Mouse (Mus musculus) stomach, embryonic 14.5 days (tissue): Measurements from ENCODE around the gene Kank4. TPM values are rescaled to one million over a fixed set of nuclear protein-coding genes. Genes with fewer than 3 reads are reported as not detected.
"Not testable (repeated sequence)": the region's sequence is repeated elsewhere in the genome, so short reads cannot be mapped to it uniquely, and the experiment has no call there.

ENCODE experiments used
- ATAC-seq: fragments of 200-750 bp; cut with Nextera tagmentation; 2 replicates; pipeline ENCODE4 v1.8.0; 2017; ENCODE audit warnings: low read depth, moderate TSS enrichment; ENCODE audit not compliant: insufficient number of reproducible peaks, insufficient read depth, low FRiP score
- H3K27ac ChIP-seq: fragments of 300-500 bp; sonication (generic); 2 replicates; pipeline ENCODE4 v1.5.1; 2014; ENCODE audit warnings: mild to moderate bottlenecking, low read length, moderate library complexity, mixed read lengths
- H3K27me3 ChIP-seq: fragments of 300-500 bp; sonication (generic); 2 replicates; pipeline ENCODE4 v1.6.1; 2014; ENCODE audit warnings: low read length, control low read depth, mixed read lengths; ENCODE audit not compliant: control insufficient read depth, insufficient read depth
- H3K36me3 ChIP-seq: fragments of 300-500 bp; sonication (generic); 2 replicates; pipeline ENCODE4 v1.6.1; 2014; ENCODE audit warnings: mild to moderate bottlenecking, control low read depth, low read length, moderate library complexity, mixed read lengths; ENCODE audit not compliant: control insufficient read depth, insufficient read depth
- H3K4me1 ChIP-seq: fragments of 300-500 bp; sonication (generic); 2 replicates; pipeline ENCODE4 v1.6.1; 2014; ENCODE audit warnings: low read length, control low read depth, mixed read lengths; ENCODE audit not compliant: control insufficient read depth, insufficient read depth
- H3K4me2 ChIP-seq: fragments of 300-500 bp; sonication (generic); replicated peaks from 2 replicates; pipeline ENCODE4 v1.6.1; 2014; ENCODE audit warnings: low read depth, low read length, control low read depth
- H3K4me3 ChIP-seq: fragments of 300-500 bp; sonication (generic); 2 replicates; pipeline ENCODE4 v1.5.1; 2014; ENCODE audit warnings: low read depth, low read length, control low read depth
- H3K9ac ChIP-seq: fragments of 300-500 bp; sonication (generic); replicated peaks from 2 replicates; pipeline ENCODE4 v1.6.1; 2014; ENCODE audit warnings: low read depth, mild to moderate bottlenecking, control low read depth, low read length, moderate library complexity, mixed read lengths
- H3K9me3 ChIP-seq: fragments of 300-500 bp; sonication (generic); 2 replicates; pipeline ENCODE4 v1.6.1; 2016; ENCODE audit warnings: low read depth, low read length, control low read depth; ENCODE audit not compliant: control insufficient read depth
- WGBS: fragments of 180-500 bp; shearing (Covaris S2); extraction: QIAGEN DNeasy Blood & Tissue Kit; methylation state at CpG from one replicate; pipeline ENCODE4 v1.1.7; 2014; 5-methylcytosine and 5-hydroxymethylcytosine counted together
- polyA plus RNA-seq: library from polyadenylated mRNA; unstranded; fragments of >200 nt; fragmentation: Nextera tagmentation; extraction: Ambion mirVana; gene quantifications from 2 replicates; pipeline ENCODE4 v1.2.1, GENCODE M21; 2014

Kank4 gene
- polyA plus RNA-seq, 1 experiment from 2014 or later = 4.1 TPM

DNA sequence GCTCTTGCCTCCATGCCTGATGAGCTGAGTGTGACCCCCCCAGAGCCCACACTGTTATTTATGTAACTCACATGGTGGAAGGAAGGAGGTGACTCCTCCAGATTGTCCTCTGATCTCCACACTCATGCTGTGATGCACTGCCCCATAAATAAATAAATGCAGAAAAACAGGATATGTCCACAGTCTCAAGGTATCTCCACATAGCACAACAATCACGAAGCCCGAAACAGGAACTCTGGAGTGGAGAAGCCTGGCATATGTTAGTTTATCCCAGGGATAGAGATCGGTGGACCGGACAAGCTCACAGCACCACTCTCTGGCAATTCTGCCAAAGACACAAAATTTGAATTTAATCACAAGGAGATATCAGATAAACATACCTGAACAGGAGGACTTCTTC, 36.6 kb upstream of the Kank4 start:
- H3K27ac ChIP-seq = no peak overlapping the region
- H3K4me1 ChIP-seq = 0 out of 2 replicates have a peak, but pooled peaks cover 4% of the 10 kb centered on the region
- no peaks in the 10 kb centered on the region for H3K9me3 ChIP-seq
- no peak overlapping the region for H3K4me3 ChIP-seq
- H3K4me2 ChIP-seq = no peak overlapping the region
- ATAC-seq = no peak
- WGBS = 89% methylated on average over 4 of the region's 4 CpGs
- no peak overlapping the region for H3K9ac ChIP-seq
- no peaks in the 10 kb centered on the region for H3K36me3 ChIP-seq
- no peaks in the 10 kb centered on the region for H3K27me3 ChIP-seq

DNA sequence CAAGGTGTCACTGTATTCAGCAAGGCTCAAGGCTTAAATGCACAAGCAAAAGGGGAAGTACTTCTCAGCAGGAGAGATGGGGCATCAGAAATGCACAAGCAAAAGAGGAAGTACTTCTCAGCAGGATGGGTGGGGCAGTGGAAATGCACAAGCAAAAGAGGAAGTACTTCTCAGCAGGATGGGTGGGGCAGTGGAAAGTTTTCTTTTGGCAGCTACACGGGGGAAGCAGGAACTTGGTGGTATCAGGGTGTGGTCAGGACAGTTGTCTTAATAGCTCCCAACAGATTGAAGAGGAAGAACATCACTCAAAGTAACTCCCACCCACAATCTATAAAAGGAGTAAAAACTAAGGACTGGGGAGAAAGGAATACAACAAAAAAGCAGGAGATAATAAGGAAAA, 33.1 kb upstream of the Kank4 start:
- WGBS = 52% methylated on average over 1 of the region's 1 CpGs
- not testable (repeated sequence) for ATAC-seq, H3K27me3 ChIP-seq, H3K27ac ChIP-seq, H3K36me3 ChIP-seq, H3K4me1 ChIP-seq, H3K4me2 ChIP-seq, H3K9me3 ChIP-seq, H3K4me3 ChIP-seq, H3K9ac ChIP-seq

DNA sequence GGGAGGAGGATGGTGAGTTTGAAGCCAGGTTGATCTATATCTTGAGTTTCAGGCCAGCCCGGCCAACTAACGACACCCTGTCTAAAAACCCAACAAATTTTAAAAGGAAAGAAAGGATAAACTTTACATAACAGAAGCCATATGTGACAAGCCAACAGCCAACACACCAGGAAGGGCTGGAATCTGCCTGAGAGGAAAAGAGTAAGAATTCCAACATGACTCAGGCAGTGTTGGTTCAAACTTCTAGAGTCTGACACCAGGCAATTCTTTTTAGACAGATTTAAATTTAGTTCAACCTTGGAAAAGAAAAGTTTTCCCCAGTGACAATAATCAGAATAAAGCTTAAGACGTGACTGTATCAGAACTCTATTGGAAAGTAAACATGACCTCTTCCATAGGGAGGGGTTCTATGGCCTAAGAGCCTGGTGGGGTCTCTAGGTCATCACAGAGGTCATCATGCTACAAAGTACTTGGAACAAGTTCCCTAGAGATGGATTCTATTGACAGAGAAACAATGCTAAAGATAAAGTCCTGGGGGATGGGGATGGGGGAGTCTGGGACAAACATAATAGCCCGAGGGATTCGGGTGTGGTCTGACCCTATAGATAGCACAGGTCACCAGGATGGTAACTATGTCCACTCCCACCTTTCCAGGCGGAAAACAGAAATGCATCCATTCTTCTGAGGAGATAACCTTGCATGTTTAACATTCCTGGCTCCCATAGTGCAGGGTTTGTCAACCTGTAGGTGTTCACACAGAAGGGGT, 30.0 kb upstream of the Kank4 start:
- ATAC-seq = no peak
- H3K4me1 ChIP-seq = no peaks in the 10 kb centered on the region

DNA sequence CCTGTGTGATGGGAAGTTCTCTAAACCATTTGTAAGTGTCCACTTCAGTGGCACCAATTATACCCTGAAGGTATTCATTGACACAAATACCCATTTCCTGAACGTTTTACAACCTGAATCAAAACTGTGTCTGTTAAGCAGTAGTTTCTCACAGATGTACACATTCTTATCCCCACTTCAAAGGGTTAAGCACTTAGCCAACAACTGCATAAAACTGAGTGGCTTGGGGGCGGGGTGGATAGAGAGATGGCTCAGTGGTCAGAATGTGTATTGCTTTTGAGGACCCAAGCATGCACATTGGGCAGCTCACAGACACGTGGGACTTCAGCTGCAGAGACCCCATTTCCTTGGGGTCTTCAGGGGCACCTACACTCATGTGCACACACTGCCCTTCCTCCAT, 29.1 kb upstream of the Kank4 start:
- Histone ChIP-seq H3K4me2 (no peak overlapping the region), H3K36me3 (no peaks in the 10 kb centered on the region), H3K9me3 (no peaks in the 10 kb centered on the region), H3K27ac (no peak overlapping the region), H3K27me3 (no peaks in the 10 kb centered on the region), H3K9ac (no peak overlapping the region), H3K4me3 (no peak overlapping the region), H3K4me1 (no peaks in the 10 kb centered on the region)
- 28% methylated on average over 3 of the region's 3 CpGs for WGBS
- no peak for ATAC-seq

More for the DNA sequence above, 30.0 kb upstream of the Kank4 start:
- H3K4me3 ChIP-seq = no peak overlapping the region
- H3K27me3 ChIP-seq = no peaks in the 10 kb centered on the region
- H3K36me3 ChIP-seq = no peaks in the 10 kb centered on the region
- WGBS = 31% methylated on average over 6 of the region's 6 CpGs
- no peaks in the 10 kb centered on the region for H3K9me3 ChIP-seq
- H3K4me2 ChIP-seq = no peak overlapping the region
- H3K27ac ChIP-seq = no peak overlapping the region
- no peak overlapping the region for H3K9ac ChIP-seq

DNA sequence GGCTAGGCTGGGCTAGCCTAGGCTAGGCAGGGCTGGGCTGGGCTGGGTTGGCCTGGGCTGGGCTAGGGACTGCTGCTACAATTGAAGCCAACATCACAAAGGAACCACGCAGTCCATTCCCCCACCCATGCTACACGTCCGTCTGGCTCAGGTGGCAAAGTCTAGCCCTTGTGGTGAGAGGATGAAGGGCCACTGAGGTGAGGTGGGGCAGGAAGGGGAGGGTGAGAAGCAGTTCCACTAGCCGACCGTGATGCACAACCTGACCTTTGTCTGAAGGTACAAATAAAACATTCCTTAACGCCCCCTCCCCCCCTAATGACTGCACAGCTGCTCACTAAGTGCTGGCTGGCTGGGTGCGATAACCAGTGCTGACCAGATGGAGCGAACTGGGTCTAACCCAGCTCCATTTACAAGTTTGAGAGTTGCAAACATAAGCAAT, 28.4 kb upstream of the Kank4 start:
- ATAC-seq = 0 out of 2 replicates have a peak, but pooled peaks have one; percentile 23
- H3K27me3 ChIP-seq = no peaks in the 10 kb centered on the region
- H3K4me3 ChIP-seq = no peak overlapping the region
- H3K36me3 ChIP-seq = no peaks in the 10 kb centered on the region
- H3K9ac ChIP-seq = no peak overlapping the region
- H3K9me3 ChIP-seq = no peaks in the 10 kb centered on the region
- H3K4me2 ChIP-seq = no peak overlapping the region
- H3K4me1 ChIP-seq = no peaks in the 10 kb centered on the region
- WGBS = 45% methylated on average over 8 of the region's 8 CpGs
- H3K27ac ChIP-seq = no peak overlapping the region

DNA sequence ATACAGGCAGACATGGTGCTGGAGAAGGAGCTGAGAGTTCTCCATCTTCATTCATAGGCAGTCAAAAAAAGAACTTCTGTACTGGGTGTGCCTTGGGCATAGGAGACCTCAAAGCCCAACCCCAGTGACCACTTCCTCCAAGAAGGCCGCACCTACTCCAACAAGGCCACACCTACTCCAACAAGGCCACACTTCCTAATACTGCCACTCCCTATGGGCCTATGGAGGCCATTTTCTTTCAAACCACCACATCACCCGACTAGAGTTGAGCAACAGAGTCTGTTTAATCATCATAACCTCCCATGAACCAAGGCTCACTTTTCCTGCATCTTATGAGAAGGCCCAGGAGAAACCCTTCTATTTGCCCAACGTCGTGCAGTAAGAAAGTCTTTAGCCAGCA, 27.9 kb upstream of the Kank4 start:
- Histone ChIP-seq H3K4me2 (no peak overlapping the region), H3K27ac (no peak overlapping the region), H3K4me1 (no peaks in the 10 kb centered on the region), H3K36me3 (no peaks in the 10 kb centered on the region), H3K27me3 (no peaks in the 10 kb centered on the region), H3K4me3 (no peak overlapping the region), H3K9ac (no peak overlapping the region), H3K9me3 (no peaks in the 10 kb centered on the region)
- WGBS = 87% methylated on average over 4 of the region's 4 CpGs
- ATAC-seq = no peak

DNA sequence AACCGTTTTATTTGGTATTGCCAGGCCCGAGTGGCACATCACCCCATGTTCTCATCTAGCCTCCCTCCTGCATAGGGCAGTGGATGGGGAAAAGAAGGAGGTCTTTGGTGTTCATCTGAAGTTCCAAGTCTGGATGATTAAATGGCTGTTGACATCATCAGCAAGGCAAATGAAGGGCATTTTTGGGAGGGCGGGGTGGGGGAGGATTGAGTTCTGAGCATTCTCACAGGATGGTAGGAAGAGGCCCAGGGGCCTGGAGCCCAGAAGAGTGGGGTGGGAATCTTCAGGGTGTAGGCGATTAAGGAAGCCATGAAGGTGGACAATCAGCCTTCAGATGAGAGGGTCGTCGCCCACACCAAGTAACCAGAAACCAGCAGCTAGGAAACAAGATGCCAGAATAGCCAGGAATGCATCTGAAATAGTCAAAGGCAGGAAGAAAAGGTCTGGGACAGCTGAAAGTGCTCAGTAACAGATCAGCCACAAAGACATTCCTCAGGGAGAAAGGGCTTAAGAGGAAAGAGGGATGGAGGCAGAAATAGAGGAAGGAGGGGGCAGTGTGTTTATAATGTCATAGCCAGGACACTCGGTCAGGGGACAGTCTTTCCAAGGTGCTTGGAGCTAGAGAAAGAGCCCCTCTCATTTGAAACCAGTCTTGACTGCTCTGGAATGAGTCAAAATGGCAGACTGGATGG, 26.7 kb upstream of the Kank4 start:
- Histone ChIP-seq H3K4me3 (no peak overlapping the region), H3K4me1 (no peaks in the 10 kb centered on the region), H3K27ac (no peak overlapping the region), H3K9me3 (no peaks in the 10 kb centered on the region), H3K4me2 (no peak overlapping the region), H3K9ac (no peak overlapping the region), H3K36me3 (no peaks in the 10 kb centered on the region), H3K27me3 (no peaks in the 10 kb centered on the region)
- 74% methylated on average over 7 of the region's 7 CpGs for WGBS
- ATAC-seq = no peak

DNA sequence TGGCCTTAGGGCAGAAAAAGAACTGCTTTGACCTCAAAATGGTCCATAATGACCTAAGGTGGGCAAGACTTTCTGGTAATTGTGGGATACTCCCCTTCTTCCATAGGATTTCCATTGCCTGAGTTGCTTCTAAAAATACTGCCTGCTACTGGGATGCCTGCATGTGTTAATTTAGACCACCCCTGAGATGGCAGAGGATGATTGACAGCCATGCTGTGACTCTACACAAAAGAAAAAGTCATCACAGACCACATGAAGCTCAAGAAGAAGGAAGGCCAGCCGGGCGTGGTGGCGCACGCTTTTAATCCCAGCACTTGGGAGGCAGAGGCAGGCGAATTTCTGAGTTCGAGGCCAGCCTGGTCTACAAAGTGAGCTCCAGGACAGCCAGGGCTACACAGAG, 23.9 kb upstream of the Kank4 start:
- H3K27me3 ChIP-seq, H3K4me1 ChIP-seq, H3K9ac ChIP-seq, H3K4me3 ChIP-seq, ATAC-seq, H3K27ac ChIP-seq, H3K9me3 ChIP-seq, H3K36me3 ChIP-seq, H3K4me2 ChIP-seq: not testable (repeated sequence)
- WGBS = 84% methylated on average over 6 of the region's 6 CpGs
